ENCODE assay signal across 11 mouse cellular contexts in the genomic region with DNA sequence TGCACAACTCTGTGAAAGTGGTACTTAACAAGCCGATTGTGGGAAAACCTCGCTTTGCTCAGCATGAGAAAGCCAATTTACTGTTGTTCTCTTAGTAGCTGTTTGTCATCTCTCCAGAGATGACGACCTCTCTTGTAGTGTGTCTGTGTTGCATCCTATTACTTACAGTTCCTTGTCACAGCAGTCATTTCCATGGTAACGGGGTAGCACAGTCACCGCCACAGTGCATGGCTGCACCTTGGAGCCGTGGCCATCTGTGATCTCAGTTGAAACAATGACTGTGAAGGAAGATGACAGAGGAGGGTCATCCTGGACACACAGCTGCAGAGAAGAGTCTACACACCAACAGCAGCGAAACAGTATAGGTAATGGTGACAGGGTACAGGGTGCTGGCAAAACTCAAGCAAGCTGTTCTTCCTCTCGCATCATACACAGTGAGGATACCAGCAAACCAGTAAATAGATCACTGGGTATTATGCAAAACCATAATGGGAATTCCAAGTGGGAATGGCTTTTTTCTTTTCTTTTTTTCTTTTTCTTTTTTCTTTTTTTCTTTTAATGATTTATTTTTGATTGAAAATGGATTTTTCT. TPM values are rescaled to one million over a fixed set of nuclear protein-coding genes. Genes with fewer than 3 reads are reported as not detected.
A peak's percentile ranks its signal among the peaks of the same experiment; 100 is the strongest.
DNase-seq lines count a peak whose midpoint lies in the region; ATAC-seq and TF ChIP-seq lines count a peak whose summit lies in the region.
"Had no signal": no experiment of that assay in that cellular context is flagged by ENCODE, and none has a peak within 500 bp of the region (broad histone marks: within the 10 kb centered on the region; RNA-seq: fewer than 3 reads in every experiment).

No protein-coding gene starts in this region.

- TF ChIP-seq EP300 in liver, postnatal 0 days (IDR thresholded peaks at IDR 0.05; ENCODE audit: low read depth), result no peak

- H3K27ac ChIP-seq in hindbrain, embryonic 11.5 days (ENCODE audit: low read depth, low read length), result no peak overlapping the region
- H3K27ac ChIP-seq in neural tube, embryonic 13.5 days (replicated peaks), result no peak overlapping the region
- H3K27ac ChIP-seq in liver, postnatal 0 days (ENCODE audit: low read depth), result no peak overlapping the region
- H3K27ac ChIP-seq: heart, adult 2 months; liver, embryonic 14.5 days had no signal

- WGBS in hindbrain, embryonic 11.5 days, result 72% methylated on average over 8 of the region's 8 CpGs
- 64% methylated on average over 8 of the region's 8 CpGs for WGBS in neural tube, embryonic 13.5 days
- 76% methylated on average over 8 of the region's 8 CpGs for WGBS in liver, postnatal 0 days (ENCODE audit: insufficient replicate concordance)

- no peak overlapping the region for H3K9ac ChIP-seq in hindbrain, embryonic 11.5 days (ENCODE audit: low read depth, low read length)
- H3K9ac ChIP-seq in neural tube, embryonic 13.5 days, result no peak overlapping the region
- no peak overlapping the region for H3K9ac ChIP-seq in liver, postnatal 0 days (replicated peaks)
- H3K9ac ChIP-seq: liver, embryonic 14.5 days had no signal

- ATAC-seq in hindbrain, embryonic 11.5 days (ENCODE audit: low FRiP score), result peak; percentile 81
- ATAC-seq in neural tube, embryonic 13.5 days (ENCODE audit: low read depth), result peak; percentile 86
- no peak for ATAC-seq in liver, postnatal 0 days

- H3K4me3 ChIP-seq in hindbrain, embryonic 11.5 days (ENCODE audit: low read depth, low read length), result no peak overlapping the region
- H3K4me3 ChIP-seq in neural tube, embryonic 13.5 days, result no peak overlapping the region
- H3K4me3 ChIP-seq in liver, postnatal 0 days (ENCODE audit: low read depth, low read length), result no peak overlapping the region
- H3K4me3 ChIP-seq: heart, adult 2 months had no signal

- no peak overlapping the region for H3K4me2 ChIP-seq in hindbrain, embryonic 11.5 days (replicated peaks; ENCODE audit: low read depth, low read length)
- no peak overlapping the region for H3K4me2 ChIP-seq in neural tube, embryonic 13.5 days
- no peak overlapping the region for H3K4me2 ChIP-seq in liver, postnatal 0 days (ENCODE audit: low read depth, low read length)

- no peaks in the 10 kb centered on the region for H3K36me3 ChIP-seq in hindbrain, embryonic 11.5 days (ENCODE audit: control insufficient read depth, insufficient read depth, low read length)
- H3K36me3 ChIP-seq in neural tube, embryonic 13.5 days, result no peaks in the 10 kb centered on the region
- no peaks in the 10 kb centered on the region for H3K36me3 ChIP-seq in liver, postnatal 0 days (replicated peaks; ENCODE audit: insufficient read depth, low read length)

- H3K4me1 ChIP-seq in hindbrain, embryonic 11.5 days (replicated peaks; ENCODE audit: control insufficient read depth, insufficient read depth, low read length), result no peaks in the 10 kb centered on the region
- H3K4me1 ChIP-seq in neural tube, embryonic 13.5 days (replicated peaks), result peaks cover 4% of the 10 kb centered on the region; the same call in 1 of the 2 replicates
- H3K4me1 ChIP-seq in liver, postnatal 0 days (ENCODE audit: insufficient read depth), result no peaks in the 10 kb centered on the region

- peak; percentile 6 for DNase-seq in layer of hippocampus, adult 9-11 months
- DNase-seq in layer of hippocampus, adult 9-10 months (ENCODE audit: low spot score), result no peak
- DNase-seq in cerebellum, adult 9-11 months, result peak; percentile 46
- DNase-seq in hindbrain, embryonic 11.5 days (ENCODE audit: low spot score), result peak; percentile 27
- no peak for DNase-seq in liver, postnatal 0 days
- DNase-seq in kidney, adult 9 months, result no peak
- DNase-seq in lung, postnatal 10 days, result no peak
- DNase-seq: heart, adult 2 months; kidney, adult 11 months had no signal

- no peak for TF ChIP-seq CTCF in liver, postnatal 0 days (IDR thresholded peaks at IDR 0.05; ENCODE audit: low read depth)

- no peaks in the 10 kb centered on the region for H3K9me3 ChIP-seq in hindbrain, embryonic 11.5 days (ENCODE audit: control insufficient read depth, low read length)
- no peaks in the 10 kb centered on the region for H3K9me3 ChIP-seq in neural tube, embryonic 13.5 days
- no peaks in the 10 kb centered on the region for H3K9me3 ChIP-seq in liver, postnatal 0 days (ENCODE audit: low read length)

- H3K27me3 ChIP-seq in hindbrain, embryonic 11.5 days (ENCODE audit: control insufficient read depth, insufficient read depth, low read length), result no peaks in the 10 kb centered on the region
- no peaks in the 10 kb centered on the region for H3K27me3 ChIP-seq in neural tube, embryonic 13.5 days
- no peaks in the 10 kb centered on the region for H3K27me3 ChIP-seq in liver, postnatal 0 days (ENCODE audit: insufficient read depth, low read length)

RNA-seq across cellular contexts. Expression of gene Pkd1l1, which starts 56.9 kb away (rescaled TPM):
- 0.07 TPM in 1 of 2 replicates, not detected in the other for polyA plus RNA-seq in hindbrain, embryonic 11.5 days (2014; fragmentation: Nextera tagmentation; extraction: Ambion mirVana)
- 0.15 and 0.21 TPM in 2 replicates for polyA plus RNA-seq in neural tube, embryonic 13.5 days (2015; fragmentation: Nextera tagmentation; extraction: Ambion mirVana)
- 0.06 TPM in 1 of 2 replicates, not detected in the other for polyA plus RNA-seq in liver, postnatal 0 days (2015; fragmentation: Nextera tagmentation; extraction: Ambion mirVana)

Comparison
In these comparisons a context has a peak if more than half of its experiments do, and no peak if none do; other contexts are left out.
1. DNase-seq: peak in layer of hippocampus, adult 9-11 months (single experiment), cerebellum, adult 9-11 months (single experiment) and hindbrain, embryonic 11.5 days (single experiment); none in layer of hippocampus, adult 9-10 months (single experiment), liver, postnatal 0 days (single experiment), kidney, adult 9 months (single experiment) and lung, postnatal 10 days (single experiment).